Mouse (Mus musculus): ENCODE measurements around the gene Nphs2. TPM values are rescaled to one million over a fixed set of nuclear protein-coding genes. Genes with fewer than 3 reads are reported as not detected.
"Not testable (repeated sequence)": the region's sequence is repeated elsewhere in the genome, so short reads cannot be mapped to it uniquely, and the experiment has no call there.

Gene Nphs2
- polyA plus RNA-seq (2021) = not detected

- in situ Hi-C loops (cut with MboI; ENCODE audit: low pct_unique_long_range_greater_than_20kb) = no loop called here
- H3K27me3 ChIP-seq = peaks cover 16% of the 10 kb centered on the region
- ChIA-PET POLR2A (no interaction called here), CTCF (no interaction called here)
- ATAC-seq = no peak
- TF ChIP-seq CTCF (IDR thresholded peaks at IDR 0.05) = no peak
- no peak for DNase-seq (ENCODE audit: low read depth, low spot score)
These were observed at the start of gene Nphs2 for GRCm38 (mm10) chr1:156310630-156311029. TSS of gene Nphs2 (plus strand) at chr1:156310727.

- no peak for ATAC-seq
- TF ChIP-seq CTCF (IDR thresholded peaks at IDR 0.05) = peak; percentile 90
- POLR2A ChIA-PET = no interaction called here
- DNase-seq (ENCODE audit: low read depth, low spot score) = no peak
- in situ Hi-C loops (cut with MboI; ENCODE audit: low pct_unique_long_range_greater_than_20kb) = loop anchor here (5.0 kb wide), 1 partner anchor 279 kb away; no protein-coding TSS in a partner anchor
- CTCF ChIA-PET = interaction anchor here (1.0 kb wide), 1 partner anchor 166 kb away, joined by 3 read pairs; no protein-coding TSS in a partner anchor
- peaks cover 3% of the 10 kb centered on the region for H3K27me3 ChIP-seq
These were observed 47.2 kb upstream of the Nphs2 start for GRCm38 (mm10) chr1:156263352-156263751.

- in situ Hi-C loops (cut with MboI; ENCODE audit: low pct_unique_long_range_greater_than_20kb) = loop anchor here (5.0 kb wide), 1 partner anchor 278 kb away; no protein-coding TSS in a partner anchor
- ChIA-PET POLR2A (no interaction called here), CTCF (interaction anchor here (1.0 kb wide), 1 partner anchor 167 kb away, joined by 3 read pairs; no protein-coding TSS in a partner anchor)
- ATAC-seq (no peak), DNase-seq (ENCODE audit: low read depth, low spot score) (no peak)
- peaks cover 3% of the 10 kb centered on the region for H3K27me3 ChIP-seq
- no peak for TF ChIP-seq CTCF (IDR thresholded peaks at IDR 0.05)
These were observed 46.6 kb upstream of the Nphs2 start for GRCm38 (mm10) chr1:156263946-156264345.

- in situ Hi-C loops (cut with MboI; ENCODE audit: low pct_unique_long_range_greater_than_20kb); POLR2A ChIA-PET; H3K27me3 ChIP-seq; DNase-seq (ENCODE audit: low read depth, low spot score); CTCF ChIA-PET; ATAC-seq: not testable (repeated sequence)
These were observed 42.0 kb upstream of the Nphs2 start for GRCm38 (mm10) chr1:156268546-156268945.

GRCm38 (mm10) chr1:156270471-156270870 is 40.1 kb upstream of the Nphs2 start:
- DNase-seq (ENCODE audit: low read depth, low spot score) (no peak), ATAC-seq (no peak)
- CTCF ChIA-PET = interaction anchor here (1.5 kb wide), 1 partner anchor 20 kb away, joined by 3 read pairs; no protein-coding TSS in a partner anchor
- POLR2A ChIA-PET = no interaction called here
- no peak for TF ChIP-seq CTCF (IDR thresholded peaks at IDR 0.05)
- peaks cover 5% of the 10 kb centered on the region for H3K27me3 ChIP-seq
- in situ Hi-C loops (cut with MboI; ENCODE audit: low pct_unique_long_range_greater_than_20kb) = no loop called here

- no peak for TF ChIP-seq CTCF (IDR thresholded peaks at IDR 0.05)
- ATAC-seq (no peak), DNase-seq (ENCODE audit: low read depth, low spot score) (no peak)
- in situ Hi-C loops (cut with MboI; ENCODE audit: low pct_unique_long_range_greater_than_20kb) = no loop called here
- ChIA-PET POLR2A (no interaction called here), CTCF (interaction anchor here (1.5 kb wide), 1 partner anchor 18 kb away, joined by 3 read pairs; no protein-coding TSS in a partner anchor)
- peaks cover 12% of the 10 kb centered on the region for H3K27me3 ChIP-seq
These were observed 38.9 kb upstream of the Nphs2 start for GRCm38 (mm10) chr1:156271654-156272053.

GRCm38 (mm10) chr1:156273647-156274046 is 36.9 kb upstream of the Nphs2 start:
- no peak for TF ChIP-seq CTCF (IDR thresholded peaks at IDR 0.05)
- DNase-seq (ENCODE audit: low read depth, low spot score) = no peak
- H3K27me3 ChIP-seq = peaks cover 12% of the 10 kb centered on the region
- in situ Hi-C loops (cut with MboI; ENCODE audit: low pct_unique_long_range_greater_than_20kb) = no loop called here
- no peak for ATAC-seq
- ChIA-PET POLR2A (no interaction called here), CTCF (no interaction called here)

- peaks cover 8% of the 10 kb centered on the region for H3K27me3 ChIP-seq
- DNase-seq (ENCODE audit: low read depth, low spot score) (no peak), ATAC-seq (no peak)
- ChIA-PET CTCF (no interaction called here), POLR2A (no interaction called here)
- no peak for TF ChIP-seq CTCF (IDR thresholded peaks at IDR 0.05)
- in situ Hi-C loops (cut with MboI; ENCODE audit: low pct_unique_long_range_greater_than_20kb) = no loop called here
These were observed 30.4 kb upstream of the Nphs2 start for GRCm38 (mm10) chr1:156280131-156280530.

GRCm38 (mm10) chr1:156284207-156284606 is 26.3 kb upstream of the Nphs2 start:
- TF ChIP-seq CTCF (IDR thresholded peaks at IDR 0.05) = no peak
- peaks cover 4% of the 10 kb centered on the region for H3K27me3 ChIP-seq
- in situ Hi-C loops (cut with MboI; ENCODE audit: low pct_unique_long_range_greater_than_20kb) = no loop called here
- ATAC-seq (no peak), DNase-seq (ENCODE audit: low read depth, low spot score) (no peak)
- CTCF ChIA-PET = no interaction called here
- POLR2A ChIA-PET = no interaction called here

GRCm38 (mm10) chr1:156284851-156285540 is 25.5 kb upstream of the Nphs2 start:
- DNase-seq (ENCODE audit: low read depth, low spot score) (no peak), ATAC-seq (no peak)
- H3K27me3 ChIP-seq = peaks cover 4% of the 10 kb centered on the region
- TF ChIP-seq CTCF (IDR thresholded peaks at IDR 0.05) = no peak
- ChIA-PET POLR2A (no interaction called here), CTCF (no interaction called here)
- in situ Hi-C loops (cut with MboI; ENCODE audit: low pct_unique_long_range_greater_than_20kb) = no loop called here

GRCm38 (mm10) chr1:156285541-156285896 is 25.0 kb upstream of the Nphs2 start:
- CTCF ChIA-PET = no interaction called here

More at GRCm38 (mm10) chr1:156285541-156285896, 25.0 kb upstream of the Nphs2 start:
- no peak for TF ChIP-seq CTCF (IDR thresholded peaks at IDR 0.05)
- ATAC-seq = no peak
- peaks cover 4% of the 10 kb centered on the region for H3K27me3 ChIP-seq
- in situ Hi-C loops (cut with MboI; ENCODE audit: low pct_unique_long_range_greater_than_20kb) = no loop called here
- POLR2A ChIA-PET = no interaction called here
- DNase-seq (ENCODE audit: low read depth, low spot score) = no peak
